Comparison of ENCODE assay signal across 1 mouse cellular context in the genomic region with DNA sequence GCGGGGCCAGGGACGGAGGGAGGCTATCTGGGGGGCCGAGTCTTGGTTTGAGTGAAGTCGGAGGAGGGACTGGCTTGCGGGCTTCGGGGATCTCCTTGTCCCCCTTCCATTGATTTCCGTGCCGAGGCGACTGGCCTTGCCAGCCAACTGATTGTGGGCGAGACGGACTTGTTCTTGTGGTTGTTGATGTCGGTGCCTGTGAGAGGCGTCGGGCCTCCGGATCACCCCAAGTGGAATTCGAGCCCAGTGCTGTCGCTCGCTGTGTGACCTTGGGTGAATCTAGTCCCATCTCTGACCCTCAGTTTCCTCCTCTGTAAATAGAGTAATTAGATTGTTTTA.
TF ChIP-seq lines count a peak whose summit lies in the region.

No protein-coding gene starts in this region.

TF ChIP-seq in MEL, 35 proteins besides CTCF, POLR2A, EP300 and RAD21 (continued from another document):
- TF ChIP-seq TAL1 (IDR thresholded peaks at IDR 0.05; ENCODE audit: low read length), result no peak
